In the genomic region with DNA sequence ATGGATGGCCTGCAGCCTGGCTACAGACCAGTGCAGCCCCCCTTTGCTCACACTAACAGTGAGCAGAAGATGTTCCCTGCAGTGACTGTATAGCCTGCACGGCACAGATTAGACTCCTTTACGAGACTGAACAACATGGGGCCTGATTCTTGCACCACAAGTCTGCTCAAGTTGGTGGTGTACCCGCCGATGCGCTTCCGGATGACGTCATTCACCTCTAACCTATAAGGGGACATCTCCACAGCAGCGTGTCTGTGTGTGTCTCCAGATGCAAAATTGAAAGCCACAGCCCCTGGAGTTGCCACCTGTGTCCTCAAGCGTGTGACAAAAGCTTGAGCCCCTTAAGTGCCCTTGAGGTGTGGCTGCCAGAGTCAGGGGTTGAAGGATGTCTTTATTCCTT, we compare ENCODE assay signal across 23 mouse cellular contexts. TPM values are rescaled to one million over a fixed set of nuclear protein-coding genes. Genes with fewer than 3 reads are reported as not detected.
"Had no signal": no experiment of that assay in that cellular context is flagged by ENCODE, and none has a peak within 500 bp of the region (broad histone marks: within the 10 kb centered on the region; RNA-seq: fewer than 3 reads in every experiment).

No protein-coding gene starts in this region.

- ATAC-seq: liver, embryonic 12.5 days; midbrain, embryonic 13.5 days; midbrain, embryonic 16.5 days had no signal

- H3K36me3 ChIP-seq: liver, embryonic 12.5 days; liver, embryonic 15.5 days; neural tube, embryonic 13.5 days had no signal

- DNase-seq: kidney, adult 18-20 months; kidney, postnatal 25 days; layer of hippocampus, adult 9-11 months; liver; lung, adult 18-20 months; lung, postnatal 10 days; lung, postnatal 4 days; retina, postnatal 1 day; right cerebral cortex, postnatal 25 days; spleen, adult 18-20 months; thymus, postnatal 25 days had no signal

- H3K9me3 ChIP-seq: liver, embryonic 12.5 days; liver, embryonic 15.5 days; lung, embryonic 15.5 days; midbrain, embryonic 10.5 days; midbrain, embryonic 13.5 days; neural tube, embryonic 13.5 days had no signal

- H3K27ac ChIP-seq: kidney, postnatal 0 days; layer of hippocampus, adult 2 months; liver, embryonic 12.5 days; liver, embryonic 15.5 days; lung, embryonic 15.5 days; midbrain, embryonic 10.5 days; midbrain, embryonic 13.5 days; neural tube, embryonic 13.5 days had no signal

- H3K4me1 ChIP-seq: liver, embryonic 12.5 days; liver, embryonic 15.5 days had no signal

- H3K4me2 ChIP-seq: liver, embryonic 12.5 days; liver, embryonic 15.5 days; lung, embryonic 15.5 days; midbrain, embryonic 13.5 days; neural tube, embryonic 13.5 days had no signal

- H3K4me3 ChIP-seq: layer of hippocampus, adult 2 months; liver, embryonic 12.5 days; liver, embryonic 15.5 days; lung, embryonic 15.5 days; midbrain, embryonic 10.5 days; midbrain, embryonic 13.5 days; myocyte; neural tube, embryonic 13.5 days had no signal

- H3K9ac ChIP-seq: liver, embryonic 12.5 days; liver, embryonic 15.5 days; lung, embryonic 15.5 days; midbrain, embryonic 13.5 days; neural tube, embryonic 13.5 days had no signal

RNA-seq across cellular contexts. Expression of gene Shisa2, which starts 5.0 kb away (rescaled TPM):
- total RNA-seq: monocyte, adult 5-6 weeks; neutrophil, adult 5-6 weeks had no signal
